Mouse (Mus musculus): Measurements from ENCODE around the gene Impdh1.
A peak's percentile ranks its signal among the peaks of the same experiment; 100 is the strongest.

DNA sequence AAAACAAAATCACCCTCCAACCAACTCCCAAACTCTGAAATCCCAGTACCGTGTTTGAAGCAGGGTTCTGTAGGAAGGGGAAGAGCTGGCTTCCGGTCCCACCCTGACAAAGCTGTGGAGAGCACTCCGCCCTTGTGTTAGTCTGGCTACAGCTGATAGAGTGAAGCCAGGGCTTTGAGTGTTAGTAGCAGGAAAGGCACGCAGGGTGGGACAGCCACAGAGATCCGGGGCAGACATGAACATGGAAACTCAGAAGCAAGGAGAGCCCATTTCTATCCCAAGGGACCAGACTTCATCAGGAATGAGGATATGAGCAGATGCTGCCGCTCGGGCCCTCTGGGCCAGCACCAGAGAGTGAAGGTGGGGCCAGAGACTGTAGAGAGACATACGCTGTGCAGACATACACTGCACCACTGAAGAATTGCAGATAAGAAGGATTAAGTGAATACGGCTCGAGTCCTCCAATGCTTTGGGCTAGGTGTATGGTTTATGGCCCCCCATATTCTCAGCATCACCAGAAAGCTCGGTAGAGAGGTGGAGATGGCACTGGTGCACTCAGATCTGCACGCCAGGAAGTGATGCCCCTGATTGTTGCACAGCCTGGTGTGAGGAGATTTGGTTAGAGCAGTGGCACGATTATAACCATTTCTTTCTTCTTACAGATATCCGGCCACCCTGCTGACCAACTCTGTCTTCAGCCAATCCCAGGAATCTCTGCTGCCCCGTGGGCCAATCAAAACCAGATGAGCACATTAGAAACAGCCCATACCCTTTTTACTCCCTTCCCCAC is 22.0 kb downstream of the Impdh1 start:
- no peak for TF ChIP-seq CTCF (IDR thresholded peaks at IDR 0.05; ENCODE audit: low read depth)
- TF ChIP-seq EP300 (IDR thresholded peaks at IDR 0.05; ENCODE audit: low read depth) = peak; percentile 70
